Mouse (Mus musculus): ENCODE data around the gene Zfp36l2. TPM values are rescaled to one million over a fixed set of nuclear protein-coding genes. Genes with fewer than 3 reads are reported as not detected.

The Zfp36l2 gene
- total RNA-seq (2012; rRNA removed) (93.6 and 98.4 TPM in 2 replicates), polyA plus RNA-seq (2012; ENCODE audit: insufficient read depth in 1 of 2, insufficient read length in 2 of 2, low read depth in 1 of 2, low replicate concordance in 2 of 2, missing spikeins in 1 of 2) (100 to 1,000 TPM in 1 of 2 experiments, 10 to 100 TPM in 1; 68.5 to 174 TPM)

DNA sequence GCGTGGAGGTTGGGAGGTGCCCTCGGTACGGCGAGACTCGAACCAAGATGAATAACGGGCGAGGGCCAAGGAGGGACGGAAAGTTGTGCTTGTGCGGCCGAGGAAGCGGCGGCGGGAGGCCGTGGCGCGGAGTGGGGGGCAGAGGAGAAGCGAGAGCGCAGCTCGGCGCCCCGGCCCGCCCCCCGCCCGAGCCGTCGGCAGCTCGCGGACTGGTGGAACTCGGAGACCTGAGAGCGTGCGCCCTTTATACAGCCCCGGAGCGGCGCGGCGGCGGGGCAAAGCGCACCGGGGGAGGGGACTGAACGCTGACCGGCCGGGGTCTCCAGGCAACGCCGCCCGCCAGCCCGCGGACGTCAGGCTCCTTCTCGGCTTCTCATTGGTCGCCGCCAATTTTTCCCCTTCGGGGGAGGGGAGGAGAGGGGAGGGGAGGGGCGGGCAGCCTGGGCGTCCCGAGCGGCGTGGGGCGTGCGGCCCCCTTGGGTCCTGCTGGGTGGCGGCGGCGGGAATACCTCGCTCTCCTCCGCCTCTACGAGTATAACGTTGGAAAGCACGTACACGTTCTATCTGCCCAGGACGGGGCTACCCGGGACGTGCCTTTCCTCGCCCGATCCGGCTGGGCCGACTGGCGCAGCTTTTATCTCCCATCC, at the start of gene Zfp36l2:
TSS of gene Zfp36l2 (minus strand) at position 221 of the 647 bp plus-strand sequence.
- H3K9me3 ChIP-seq (replicated peaks; ENCODE audit: insufficient read depth, low read length) = no peaks in the 10 kb centered on the region
- H3K36me3 ChIP-seq (ENCODE audit: control insufficient read depth in 1 of 2, insufficient read depth in 2 of 2, low read length in 2 of 2) = peaks cover 8 to 13% of the 10 kb centered on the region in 2 experiments
- TF ChIP-seq POLR2AphosphoS5 (IDR thresholded peaks at IDR 0.05; ENCODE audit: borderline replicate concordance, low read depth, low read length) (peak; percentile 97; the same call in 1 of the 2 replicates), SIN3A (IDR thresholded peaks at IDR 0.05; ENCODE audit: low read length) (no peak), MEF2A (IDR thresholded peaks at IDR 0.05; ENCODE audit: extremely low read depth, insufficient replicate concordance, low read depth, low read length, poor library complexity, severe bottlenecking) (no peak), TBP (IDR thresholded peaks at IDR 0.05; ENCODE audit: low read depth, low read length) (peak; percentile 97), POLR2A (IDR thresholded peaks at IDR 0.05; ENCODE audit: control insufficient read depth in 1 of 2, insufficient read depth in 1 of 2, low read depth in 1 of 2, low read length in 2 of 2, poor library complexity in 1 of 2) (peak; percentile 94 to 100), MXI1 (IDR thresholded peaks at IDR 0.05; ENCODE audit: low read depth, low read length) (no peak), UBTF (IDR thresholded peaks at IDR 0.05; ENCODE audit: borderline replicate concordance, insufficient read depth, low read depth, low read length) (peak; percentile 97; the same call in 1 of the 2 replicates), MAX (IDR thresholded peaks at IDR 0.05; ENCODE audit: low read length) (no peak), KAT2A (conservative IDR thresholded peaks at IDR 0.05; ENCODE audit: low read depth, low read length) (no peak), ZMIZ1 (IDR thresholded peaks at IDR 0.05; ENCODE audit: low read depth, low read length) (no peak), HCFC1 (IDR thresholded peaks at IDR 0.05; ENCODE audit: low read depth, low read length) (no peak), ZC3H11A (IDR thresholded peaks at IDR 0.05; ENCODE audit: low read depth, low read length) (no peak)
- H3K9ac ChIP-seq (ENCODE audit: control insufficient read depth, low read depth, low read length, poor library complexity, severe bottlenecking) = peak within 1 kb of the TSS; percentile 93
- peak within 1 kb of the TSS; percentile 78 to 85 for H3K4me3 ChIP-seq (ENCODE audit: control insufficient read depth in 1 of 2, insufficient read depth in 1 of 2, low read depth in 2 of 2, low read length in 2 of 2)
- H3K27ac ChIP-seq (ENCODE audit: control insufficient read depth, low read depth, low read length) = peak within 1 kb of the TSS; percentile 97
- peak; percentile 98 for DNase-seq (ENCODE audit: low read depth, low spot score)
- peaks cover 55% of the 10 kb centered on the region for H3K79me2 ChIP-seq (ENCODE audit: control insufficient read depth, insufficient read depth, low read length, poor library complexity)
- no peaks in the 10 kb centered on the region for H3K27me3 ChIP-seq (ENCODE audit: control insufficient read depth in 1 of 2, insufficient read depth in 2 of 2, low read length in 2 of 2)
- peaks cover 10 to 23% of the 10 kb centered on the region in 2 experiments for H3K4me1 ChIP-seq (ENCODE audit: control insufficient read depth in 1 of 2, insufficient read depth in 2 of 2, low read length in 2 of 2)

DNA sequence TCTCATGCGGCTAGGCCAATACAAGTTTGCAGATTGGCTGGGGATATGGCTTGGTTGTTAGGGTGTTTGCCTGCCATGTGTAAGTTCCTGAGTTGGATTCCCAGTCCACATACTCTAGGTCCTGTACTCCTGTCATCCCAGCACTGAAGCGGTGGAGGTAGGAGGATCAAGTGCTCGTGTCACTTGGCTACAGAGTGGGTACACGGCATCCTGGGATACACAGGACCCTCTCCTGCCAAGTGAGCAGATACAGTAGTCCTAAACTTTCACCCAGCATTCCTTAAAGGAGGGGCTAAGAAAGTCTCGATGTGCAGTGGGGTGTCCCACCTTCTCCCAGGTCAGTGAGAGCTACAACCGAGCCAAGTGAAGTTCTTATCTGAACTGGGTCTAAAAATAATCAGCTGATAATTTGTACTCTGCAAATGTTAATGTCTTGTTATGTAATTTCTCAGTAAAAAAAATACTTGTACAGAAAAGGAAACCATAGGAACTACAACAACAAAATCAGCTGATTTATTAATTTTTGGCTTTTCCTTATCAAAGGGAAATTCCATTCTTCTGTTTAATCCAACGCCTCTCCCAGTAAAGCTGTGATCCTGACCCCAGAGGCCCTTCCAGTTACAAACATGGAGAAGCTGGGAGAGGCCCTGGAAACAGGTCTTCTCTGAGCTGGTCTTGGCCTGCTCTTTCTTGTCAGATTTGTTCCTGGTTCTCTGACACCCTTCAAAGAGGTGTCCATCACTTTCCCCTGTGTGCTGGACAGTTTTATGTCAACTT, 49.2 kb upstream of the Zfp36l2 start:
- TF ChIP-seq TCF12 (IDR thresholded peaks at IDR 0.05; ENCODE audit: low read depth, low read length) (no peak), CHD2 (IDR thresholded peaks at IDR 0.05; ENCODE audit: low read length) (no peak), E2F4 (IDR thresholded peaks at IDR 0.05; ENCODE audit: borderline replicate concordance, low read depth, low read length) (no peak), MAZ (IDR thresholded peaks at IDR 0.05; ENCODE audit: low read depth, low read length) (no peak), EP300 (IDR thresholded peaks at IDR 0.05; ENCODE audit: low read depth in 1 of 2, low read length in 2 of 2) (no peak), ETS1 (IDR thresholded peaks at IDR 0.05; ENCODE audit: low read depth, low read length) (no peak), ZNF384 (IDR thresholded peaks at IDR 0.05; ENCODE audit: low read depth, low read length) (no peak), TAL1 (IDR thresholded peaks at IDR 0.05; ENCODE audit: low read length) (no peak), GABPA (IDR thresholded peaks at IDR 0.05; ENCODE audit: low read depth, low read length) (no peak), CHD1 (IDR thresholded peaks at IDR 0.05; ENCODE audit: low read depth, low read length) (no peak), UBTF (IDR thresholded peaks at IDR 0.05; ENCODE audit: borderline replicate concordance, insufficient read depth, low read depth, low read length) (no peak), NELFE (IDR thresholded peaks at IDR 0.05; ENCODE audit: low read depth, low read length) (no peak), POLR2AphosphoS2 (IDR thresholded peaks at IDR 0.05; ENCODE audit: low read length) (no peak), JUND (IDR thresholded peaks at IDR 0.05; ENCODE audit: low read depth, low read length) (no peak)

More for the DNA sequence above, 49.2 kb upstream of the Zfp36l2 start:
- DNase-seq (ENCODE audit: low read depth, low spot score) = no peak
- H3K27me3 ChIP-seq (ENCODE audit: control insufficient read depth in 1 of 2, insufficient read depth in 2 of 2, low read length in 2 of 2) = no peaks in the 10 kb centered on the region
- H3K4me1 ChIP-seq (ENCODE audit: control insufficient read depth in 1 of 2, insufficient read depth in 2 of 2, low read length in 2 of 2) = no peaks in the 10 kb centered on the region
- H3K4me3 ChIP-seq (ENCODE audit: control insufficient read depth in 1 of 2, insufficient read depth in 1 of 2, low read depth in 2 of 2, low read length in 2 of 2) = no peak overlapping the region
- no peaks in the 10 kb centered on the region for H3K79me2 ChIP-seq (ENCODE audit: control insufficient read depth, insufficient read depth, low read length, poor library complexity)
- H3K27ac ChIP-seq (ENCODE audit: control insufficient read depth, low read depth, low read length) = no peak overlapping the region
- no peaks in the 10 kb centered on the region; a peak in 2 of 4 replicates for H3K36me3 ChIP-seq (ENCODE audit: control insufficient read depth in 1 of 2, insufficient read depth in 2 of 2, low read length in 2 of 2)
- H3K9me3 ChIP-seq (replicated peaks; ENCODE audit: insufficient read depth, low read length) = no peaks in the 10 kb centered on the region
- no peak overlapping the region for H3K9ac ChIP-seq (ENCODE audit: control insufficient read depth, low read depth, low read length, poor library complexity, severe bottlenecking)
